Mouse (Mus musculus) 3134 (cell line): Measurements from ENCODE around the gene Cep41.

Experiments used
- DNase-seq: peaks from one replicate; pipeline ENCODE4 v3.0.0-alpha.2; 2011; ENCODE audit warnings: low spot score; ENCODE audit not compliant: insufficient read length; ENCODE audit errors: extremely low read depth

Gene Cep41

DNA sequence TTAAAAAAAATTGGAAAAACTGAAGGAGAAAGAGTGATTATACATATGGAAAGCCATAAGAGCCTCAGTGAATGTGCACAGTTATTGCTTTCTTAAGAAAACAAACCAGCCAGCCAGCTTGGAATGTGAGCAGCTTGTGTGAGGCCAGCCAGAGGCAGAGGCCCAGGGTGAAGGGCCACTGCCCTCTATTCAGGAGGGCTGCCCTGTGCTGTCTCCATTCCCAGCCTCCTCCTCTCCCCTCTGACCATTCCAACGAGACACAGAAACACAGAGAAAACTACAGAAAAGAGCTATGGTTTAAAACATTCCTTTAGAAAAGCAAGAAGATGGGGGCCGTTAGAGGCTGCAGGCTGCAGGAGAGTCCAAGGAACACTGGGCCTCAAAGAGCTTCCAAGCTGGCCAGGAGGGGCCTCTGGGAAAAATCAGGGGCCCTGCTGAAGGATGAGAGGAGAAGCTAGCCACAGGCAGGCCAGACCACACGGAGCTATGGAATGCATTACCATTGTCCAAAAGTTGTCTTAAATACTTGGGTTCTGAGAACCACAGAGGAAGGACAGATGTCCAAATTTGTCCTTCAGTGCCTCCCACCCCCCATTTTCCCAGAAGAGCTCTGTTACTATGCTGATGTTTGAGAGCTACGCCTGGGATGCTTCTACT, 57.2 kb downstream of the Cep41 start:
- no peak for DNase-seq

DNA sequence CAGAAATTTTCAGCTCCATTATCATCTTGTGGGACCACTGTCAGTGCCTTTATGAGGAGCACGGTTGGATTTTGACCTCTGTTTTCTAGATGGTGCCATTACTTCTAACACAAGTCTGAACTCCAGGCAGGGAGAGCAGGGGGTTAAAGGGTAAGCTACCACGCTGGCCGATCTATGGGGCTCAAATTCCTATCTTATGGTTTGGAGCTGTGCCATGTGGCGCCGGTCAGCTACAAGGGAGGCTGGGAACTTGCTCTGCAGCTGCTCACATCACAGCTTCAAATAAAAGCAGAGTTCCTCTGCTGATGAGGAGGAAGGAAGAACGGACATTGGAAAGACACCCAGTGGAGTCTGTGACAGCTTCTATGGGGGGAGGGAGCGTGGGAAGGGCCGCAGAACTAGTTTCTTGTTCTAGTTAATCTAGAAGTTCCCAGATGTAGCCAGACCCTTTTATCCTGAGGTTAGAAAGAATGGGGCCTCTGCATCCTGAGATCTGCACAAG, 58.1 kb downstream of the Cep41 start:
- no peak for DNase-seq

DNA sequence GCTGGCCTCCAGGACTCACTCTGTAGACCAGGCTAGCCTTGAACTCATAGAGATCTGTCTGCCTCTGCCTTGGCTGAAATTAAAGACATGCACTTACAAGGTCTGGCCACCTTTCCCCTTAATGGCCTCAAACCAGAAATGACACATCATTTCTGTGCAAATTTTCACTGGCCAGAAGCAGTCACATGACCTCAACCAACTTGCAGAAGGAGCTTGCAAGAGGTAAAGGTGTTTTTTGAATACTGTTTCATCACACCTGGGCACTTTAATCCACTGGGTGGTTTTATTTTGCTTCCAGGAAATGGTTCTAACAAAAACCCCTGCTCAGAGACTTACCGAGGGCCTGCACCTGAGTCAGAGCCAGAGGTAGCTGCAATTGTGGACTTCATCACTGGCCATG, 63.6 kb downstream of the Cep41 start:
- no peak for DNase-seq

DNA sequence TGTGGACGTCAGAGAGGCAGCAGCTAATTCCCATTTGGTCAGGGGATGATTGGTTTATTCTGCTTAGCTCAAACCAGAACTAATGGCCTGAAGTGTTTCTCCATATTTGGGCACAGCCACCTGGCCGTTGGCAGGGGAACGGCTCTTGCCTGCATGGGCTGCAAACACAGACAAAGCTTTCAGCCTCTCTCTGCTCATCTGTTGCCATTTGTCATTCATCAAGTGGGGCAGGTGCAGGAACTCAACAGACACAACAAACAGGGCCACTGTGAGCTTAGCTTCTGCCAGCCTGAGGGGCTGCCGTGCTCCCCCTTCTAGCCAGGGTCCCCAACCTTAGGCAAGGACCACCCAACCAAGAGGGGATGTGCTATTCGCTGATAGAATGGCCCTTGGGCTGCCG, 65.4 kb downstream of the Cep41 start:
- DNase-seq: no peak

DNA sequence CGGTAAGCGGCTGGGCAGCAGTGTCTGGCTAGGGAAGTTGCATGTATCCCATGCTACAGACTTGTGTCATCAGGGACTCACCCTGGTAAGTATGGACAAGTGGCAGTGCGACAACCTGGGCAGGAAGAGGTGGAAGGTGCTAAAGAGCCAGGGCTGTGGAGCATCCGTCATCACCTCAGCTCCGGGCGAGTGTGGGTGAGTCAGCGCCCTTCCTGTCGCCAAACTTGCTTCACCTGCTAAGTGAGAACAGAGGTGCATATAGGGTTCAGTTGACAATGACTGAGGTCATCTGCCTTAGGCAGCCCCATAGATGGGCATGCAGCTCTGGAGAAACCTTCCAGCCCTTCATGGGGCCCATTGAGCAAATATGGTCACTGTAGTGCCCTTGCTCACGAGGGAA, 68.8 kb downstream of the Cep41 start:
- DNase-seq: no peak

DNA sequence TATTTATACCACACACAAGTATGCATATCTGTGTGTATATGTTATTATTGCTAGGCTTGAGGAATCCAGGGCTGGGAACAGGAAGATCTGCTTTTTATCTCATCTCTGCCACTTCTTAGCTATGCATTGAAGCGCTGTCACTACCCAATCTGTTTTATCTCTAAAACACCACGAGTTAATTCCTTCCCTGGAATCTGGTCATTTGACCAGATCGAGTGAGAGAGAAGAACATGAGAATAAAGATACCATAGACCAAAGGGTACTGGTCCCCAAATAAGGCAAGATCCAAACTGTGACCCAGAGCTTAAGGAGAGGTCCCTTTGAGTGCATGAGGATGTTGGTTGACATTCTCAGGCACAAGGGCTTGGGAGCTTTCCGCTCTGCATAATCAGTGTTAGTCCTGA, 71.6 kb downstream of the Cep41 start:
- no peak for DNase-seq

DNA sequence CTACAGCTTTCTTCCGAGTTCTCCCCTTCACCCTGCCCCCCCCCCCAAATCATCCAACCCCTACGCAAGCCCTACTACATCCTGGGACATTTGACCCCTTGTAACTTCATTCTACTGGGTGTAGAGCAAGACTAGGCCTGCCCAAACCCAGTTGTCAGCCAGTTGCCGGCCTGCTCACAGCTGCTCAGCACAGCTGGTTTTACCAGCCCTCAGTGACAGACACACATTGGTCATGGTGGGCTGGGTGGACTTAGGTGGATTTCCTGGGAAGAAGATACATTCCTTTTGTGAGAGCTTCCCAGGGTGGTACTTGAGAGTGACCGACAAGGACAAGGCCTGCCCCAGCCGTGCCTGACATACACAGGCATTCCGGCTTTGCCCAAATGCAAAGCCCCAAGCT, 72.6 kb downstream of the Cep41 start:
- DNase-seq: no peak

DNA sequence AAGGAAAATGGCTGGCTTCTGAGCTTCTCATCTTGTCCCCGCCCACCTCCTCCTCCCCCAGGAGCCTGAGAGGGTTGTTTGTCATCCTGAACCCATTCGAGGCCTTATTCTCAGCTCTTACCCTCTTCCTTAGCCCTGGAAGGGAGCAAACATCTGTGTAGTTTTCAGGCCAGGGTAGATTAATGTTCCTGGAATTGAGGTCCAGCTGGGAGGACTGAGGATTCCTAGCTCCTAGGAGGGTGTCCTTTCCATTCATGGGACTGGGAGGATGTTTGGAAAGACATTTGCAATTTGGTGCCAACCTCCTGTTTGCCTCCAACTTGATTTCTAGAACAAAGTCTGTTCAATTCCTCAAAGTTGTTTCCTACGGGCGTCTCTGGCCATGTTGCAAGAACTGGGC, 73.0 kb downstream of the Cep41 start:
- no peak for DNase-seq

DNA sequence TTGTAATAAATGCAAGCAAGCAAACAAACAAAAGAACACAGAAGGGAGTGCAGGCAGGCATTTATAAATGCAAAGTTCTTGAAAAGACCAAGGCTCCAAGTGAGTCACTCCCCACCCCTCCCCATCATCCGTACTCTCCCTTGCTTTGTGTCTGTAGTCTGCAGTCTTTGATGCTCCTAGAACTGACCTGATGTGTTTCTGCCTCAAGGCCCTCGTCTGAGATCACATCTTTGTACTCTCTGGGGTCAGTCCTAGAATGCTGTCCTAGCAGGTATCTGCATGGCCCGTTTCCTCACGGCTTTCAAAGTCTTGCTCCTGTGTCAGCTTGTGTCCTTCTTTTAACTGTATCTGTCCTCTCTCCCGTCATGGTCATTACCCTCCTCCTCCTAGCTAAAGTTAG, 73.9 kb downstream of the Cep41 start:
- no peak for DNase-seq

DNA sequence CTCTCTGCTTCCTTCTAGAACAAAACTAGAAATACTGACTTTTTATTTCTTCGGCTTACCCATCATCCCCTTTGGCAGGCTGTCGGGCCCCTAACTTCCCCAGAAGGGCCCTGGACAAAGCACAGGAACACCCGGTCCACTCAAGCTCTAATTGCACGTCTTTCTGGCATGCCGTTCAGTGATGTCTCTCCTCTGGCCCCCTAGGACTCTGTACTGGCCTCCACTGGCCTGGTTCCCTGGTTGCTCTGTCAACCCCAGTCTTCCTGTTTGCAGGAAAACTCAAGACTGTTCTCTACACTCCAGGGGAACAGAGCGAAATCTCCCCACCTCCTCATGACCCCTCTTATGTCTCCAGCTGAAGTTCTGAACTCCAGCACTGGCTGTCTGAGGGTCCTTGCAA, 74.8 kb downstream of the Cep41 start:
- DNase-seq: no peak

DNA sequence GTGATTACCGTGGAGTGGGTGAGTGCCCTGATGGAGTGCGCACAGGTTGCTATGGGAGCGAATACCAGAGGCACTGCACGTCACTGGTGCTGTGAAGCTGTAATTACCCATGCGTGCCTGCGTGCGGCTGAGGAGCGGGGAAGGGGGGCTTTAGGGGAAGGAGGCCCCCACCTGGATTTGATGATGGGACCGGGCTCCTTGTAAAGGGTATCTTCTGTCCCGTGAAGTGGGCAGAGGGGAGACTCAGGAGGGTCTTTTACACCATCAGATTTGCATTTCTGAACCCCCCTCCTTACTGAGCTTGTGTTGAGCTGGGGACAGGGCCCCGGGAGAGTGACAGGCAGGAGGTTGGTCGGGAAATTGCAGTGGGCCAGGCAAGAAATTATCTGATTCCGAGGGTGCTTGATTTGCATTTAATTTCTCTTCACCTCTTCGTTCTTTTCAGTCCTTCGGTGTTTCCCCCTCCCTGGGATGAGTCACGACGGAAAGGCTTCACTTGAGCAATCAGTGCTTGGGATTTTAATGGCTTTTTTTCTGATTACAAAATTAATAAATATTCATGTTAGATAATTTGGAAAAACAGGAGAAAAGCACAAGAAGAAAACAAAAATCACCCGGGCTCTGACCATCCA, 75.5 kb downstream of the Cep41 start:
- DNase-seq: no peak

DNA sequence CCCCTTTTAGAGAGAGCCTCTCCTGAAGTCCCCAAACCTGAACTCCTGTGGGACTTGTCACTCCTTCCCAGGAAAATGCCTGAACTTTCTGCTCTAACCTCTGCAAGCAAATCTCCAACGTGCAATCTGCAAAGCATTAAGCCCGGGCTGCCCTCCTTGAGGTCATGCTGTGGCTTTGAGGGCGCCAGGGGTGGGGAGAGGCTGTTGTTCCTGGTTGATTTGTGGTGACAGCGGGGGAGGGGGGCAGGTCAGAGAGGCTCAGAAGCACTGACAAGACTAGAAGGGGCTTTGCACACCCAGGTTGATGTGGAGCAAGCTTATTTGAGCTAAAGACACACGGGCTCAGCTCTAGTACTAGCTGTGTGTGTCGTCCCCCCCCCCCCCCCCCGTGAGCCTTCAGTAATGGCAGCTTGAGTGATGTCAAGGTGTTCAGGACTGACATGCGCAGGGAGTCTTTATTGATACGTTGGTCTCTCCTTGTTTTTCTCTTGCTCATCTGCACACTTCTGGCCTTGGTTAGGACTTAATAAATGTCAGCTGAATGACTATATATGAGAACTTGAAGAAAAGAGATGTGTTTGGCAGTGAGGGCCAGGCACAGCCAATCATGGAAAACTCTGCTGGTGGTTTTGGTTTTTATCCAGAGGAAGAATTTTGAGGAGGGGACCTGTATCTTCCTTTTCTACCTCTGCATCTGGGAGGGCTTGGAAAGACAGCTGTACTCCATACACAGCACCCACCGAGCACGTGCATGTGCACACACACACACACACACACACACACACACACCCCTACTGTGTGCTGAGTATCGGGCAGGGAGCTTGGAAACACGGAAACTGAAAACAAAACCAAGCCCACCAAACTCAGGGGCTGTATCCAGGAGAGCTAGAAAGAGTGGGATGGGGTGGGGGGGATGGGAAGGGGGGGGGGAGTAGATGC, 76.3 kb downstream of the Cep41 start:
- no peak for DNase-seq

DNA sequence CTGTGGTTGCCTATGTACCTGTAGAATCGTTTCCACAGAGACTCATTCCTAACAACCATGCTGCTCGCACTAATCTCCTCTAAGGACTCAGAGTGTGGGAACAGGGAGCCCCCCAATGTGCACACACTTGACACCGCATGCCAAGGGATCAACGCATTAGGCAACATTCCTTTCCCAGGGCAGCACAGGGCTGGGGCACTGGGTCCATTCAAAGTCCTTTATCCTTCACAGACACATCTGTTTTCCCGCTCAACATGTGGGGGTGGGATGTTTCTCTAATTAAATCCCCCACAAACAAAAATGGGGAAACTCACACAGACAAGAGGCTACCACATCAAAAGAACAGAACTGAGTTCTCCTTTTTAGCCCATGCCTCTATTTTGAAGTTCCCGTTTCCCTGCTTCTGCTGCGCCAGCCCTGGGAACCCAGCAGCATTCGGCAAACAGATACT, 77.0 kb downstream of the Cep41 start:
- DNase-seq: no peak

DNA sequence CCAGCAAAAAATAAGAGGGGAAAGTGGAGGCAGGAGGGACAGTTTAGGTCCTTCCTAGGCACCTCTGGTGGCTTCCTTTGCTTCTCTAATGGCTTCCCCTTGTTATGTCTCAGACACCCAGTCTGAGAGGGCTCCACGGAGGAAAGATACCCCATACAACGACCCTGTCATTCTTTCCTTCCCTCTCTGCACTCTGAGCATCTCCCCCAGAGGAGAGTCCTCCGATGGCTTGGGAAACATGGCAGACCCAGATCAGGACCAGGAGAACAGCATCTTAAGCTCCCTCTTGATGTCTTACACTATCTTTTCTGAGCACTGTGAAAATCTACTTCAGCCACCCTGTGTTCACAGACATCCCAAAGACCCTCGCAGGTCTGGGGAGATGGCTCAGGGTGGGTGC, 77.8 kb downstream of the Cep41 start:
- no peak for DNase-seq

DNA sequence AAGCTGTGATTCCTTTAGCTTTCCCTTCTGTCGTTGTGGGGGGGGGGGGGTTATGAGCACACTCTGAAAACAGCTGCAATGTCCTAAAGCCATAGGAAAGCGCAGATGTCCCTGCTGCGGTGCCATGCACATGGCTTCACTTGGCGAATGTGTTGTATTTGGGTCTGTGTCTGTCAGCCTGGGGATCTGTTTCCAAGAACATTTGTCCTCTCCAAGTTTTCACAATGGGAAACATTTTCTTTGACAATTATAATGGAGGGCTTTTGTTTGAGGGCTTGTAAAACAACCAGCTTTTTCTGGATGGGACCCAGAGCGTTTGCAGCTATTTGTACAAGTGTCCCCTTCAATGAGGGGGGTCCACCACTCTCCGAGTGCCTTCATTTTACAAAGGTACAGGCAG, 79.3 kb downstream of the Cep41 start:
- no peak for DNase-seq

DNA sequence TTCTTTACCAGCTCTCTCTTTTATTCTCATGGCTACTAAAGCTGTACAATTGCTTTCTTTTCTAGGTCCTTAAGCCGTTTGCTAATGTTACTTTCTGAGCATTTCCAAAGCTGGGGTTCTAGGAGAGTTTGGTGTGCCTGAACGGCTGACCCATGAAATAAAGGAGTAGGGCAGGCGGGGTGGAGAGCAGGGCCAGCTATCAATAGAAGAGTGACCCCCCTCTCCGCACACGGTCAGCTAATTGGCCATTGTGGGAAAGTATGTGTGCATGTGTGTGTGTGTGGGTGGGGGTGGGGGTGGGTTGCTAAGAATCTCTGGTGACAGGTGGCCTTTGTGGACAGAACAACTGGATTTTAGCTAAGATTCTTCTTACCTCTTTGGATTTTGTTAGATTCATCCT, 82.3 kb downstream of the Cep41 start:
- no peak for DNase-seq

DNA sequence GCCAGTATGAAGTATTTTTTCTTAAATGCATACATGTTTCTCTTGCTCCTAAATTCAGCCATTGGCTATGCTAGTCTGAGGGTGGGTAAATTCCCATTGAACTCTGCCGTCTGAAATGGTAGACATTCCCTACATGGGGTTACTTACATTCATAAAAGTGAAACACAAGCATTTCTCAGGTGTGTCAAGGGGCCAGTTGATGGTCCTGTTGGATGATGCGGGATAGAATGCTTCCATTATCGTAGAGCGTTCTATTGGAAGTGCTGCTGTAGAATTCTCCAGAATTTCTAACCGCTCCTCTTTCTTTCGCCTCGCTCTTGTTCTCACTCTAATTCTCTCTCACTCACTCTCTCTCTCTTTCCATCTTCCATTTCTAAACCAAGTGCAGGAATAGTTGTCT, 82.8 kb downstream of the Cep41 start, which contains the start of gene Cpa5:
Cpa5 (plus strand) TSS at position 301 of the 400 bp plus-strand sequence.
- no peak for DNase-seq

DNA sequence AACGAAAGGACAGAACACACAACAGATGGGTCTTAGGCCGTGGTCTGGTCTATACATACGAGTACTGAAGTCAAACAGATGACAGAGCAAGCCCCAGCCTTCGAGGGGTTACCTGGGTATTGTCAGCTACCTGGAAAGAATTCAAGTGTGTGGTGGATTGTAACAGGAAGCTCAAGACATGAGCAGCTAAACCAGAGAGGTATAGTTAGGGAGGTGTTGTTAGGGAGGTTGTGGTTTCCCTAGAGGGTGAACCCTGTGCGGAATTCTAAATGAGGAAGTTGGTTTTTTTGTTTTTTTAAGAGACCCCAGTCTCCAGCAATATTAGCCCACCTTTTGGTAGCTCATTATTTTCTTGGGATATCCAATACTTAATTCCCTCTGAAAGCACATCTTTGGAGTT, 87.9 kb downstream of the Cep41 start:
- DNase-seq: no peak

DNA sequence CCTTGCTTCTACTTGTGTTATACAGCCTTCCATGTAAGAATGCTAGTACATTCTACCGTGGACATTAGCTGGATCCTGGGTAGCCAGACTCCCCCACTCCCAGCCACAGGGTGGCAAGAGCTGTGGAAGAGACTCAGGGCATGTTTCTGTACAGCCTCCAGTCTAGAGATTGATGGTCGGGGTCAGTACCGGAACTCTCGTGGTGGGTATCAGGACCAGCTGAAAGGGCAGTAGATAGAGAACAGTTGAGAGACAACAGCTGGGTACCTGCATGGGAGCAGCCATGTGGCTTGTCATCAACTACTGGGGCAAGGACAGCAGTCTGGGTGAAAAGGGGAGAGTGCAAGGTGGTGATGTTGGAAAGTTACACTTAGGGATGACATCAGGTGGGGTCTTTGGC, 88.4 kb downstream of the Cep41 start:
- DNase-seq: no peak

DNA sequence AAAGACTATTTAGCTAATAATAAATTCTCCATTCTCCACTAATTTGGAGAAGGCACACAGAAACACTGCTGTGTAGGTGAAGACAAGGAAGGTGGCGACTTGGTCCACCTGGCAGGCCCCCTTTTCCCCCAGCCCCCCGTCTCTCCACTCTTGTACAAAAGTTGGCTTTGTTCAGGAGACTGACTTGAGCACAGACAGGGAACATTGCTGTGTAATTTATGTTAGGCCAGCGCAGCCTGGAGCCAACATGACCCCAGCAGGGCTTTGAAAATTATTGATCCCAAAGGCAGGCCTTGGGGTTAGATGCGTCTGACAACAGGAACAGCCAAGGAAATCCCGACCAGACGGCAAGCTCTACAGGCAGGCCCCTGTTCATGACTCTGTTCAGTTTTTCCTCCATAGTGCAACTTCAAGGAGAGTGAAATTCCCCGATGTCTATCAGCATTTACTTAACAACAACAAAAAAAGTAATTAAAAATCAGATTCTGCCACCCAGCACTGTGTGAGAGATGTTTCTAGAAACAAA, 89.1 kb downstream of the Cep41 start:
- no peak for DNase-seq
